Mouse (Mus musculus): ENCODE data around the gene Cep152.

- TF ChIP-seq EP300 (IDR thresholded peaks at IDR 0.05; ENCODE audit: insufficient read depth, low read depth, low read length), result no peak
- no peak for TF ChIP-seq CTCF (IDR thresholded peaks at IDR 0.05)
- no peak for TF ChIP-seq POLR2A (IDR thresholded peaks at IDR 0.05; ENCODE audit: insufficient read depth, low read depth, low read length)
Observed at GRCm38 (mm10) chr2:125530665-125531064, 94.2 kb downstream of the Cep152 start.
